ENCODE assay signal across 18 mouse cellular contexts in genomic region chr8:8829230-8829629, GRCm38 (mm10).
DNase-seq lines count a peak whose midpoint lies in the region; ATAC-seq and TF ChIP-seq lines count a peak whose summit lies in the region.
"Had no signal": no experiment of that assay in that cellular context is flagged by ENCODE, and none has a peak within 500 bp of the region (broad histone marks: within the 10 kb centered on the region; RNA-seq: fewer than 3 reads in every experiment).

No protein-coding gene starts in this region.

- peak overlapping the region; percentile 88 for H3K27ac ChIP-seq in lung, embryonic 14.5 days (ENCODE audit: low read depth)
- 0 out of 2 replicates have a peak overlapping the region, but pooled peaks have one; percentile 31 for H3K27ac ChIP-seq in embryonic facial prominence, embryonic 14.5 days (replicated peaks; ENCODE audit: low read depth, low read length)
- H3K27ac ChIP-seq in stomach, embryonic 16.5 days (ENCODE audit: low read length) = peak overlapping the region; percentile 64
- no peak overlapping the region for H3K27ac ChIP-seq in cerebellum, adult 2 months (ENCODE audit: insufficient read depth, low read length)
- H3K27ac ChIP-seq: heart, embryonic 13.5 days; hindbrain, embryonic 10.5 days had no signal

- TF ChIP-seq POLR2A in cerebellum, adult 2 months (IDR thresholded peaks at IDR 0.05; ENCODE audit: borderline replicate concordance, insufficient read depth, low read length) = no peak

- 30% methylated on average over 14 of the region's 14 CpGs for WGBS in lung, embryonic 14.5 days
- WGBS in embryonic facial prominence, embryonic 14.5 days = 34% methylated on average over 14 of the region's 14 CpGs
- 41% methylated on average over 14 of the region's 14 CpGs for WGBS in stomach, embryonic 16.5 days
- WGBS in cerebellum, adult 2 months = 65% methylated on average over 14 of the region's 14 CpGs

- H3K9me3 ChIP-seq in lung, embryonic 14.5 days (ENCODE audit: low read depth, low read length) = no peaks in the 10 kb centered on the region
- H3K9me3 ChIP-seq in embryonic facial prominence, embryonic 14.5 days (ENCODE audit: control insufficient read depth, low read length) = no peaks in the 10 kb centered on the region
- no peaks in the 10 kb centered on the region for H3K9me3 ChIP-seq in stomach, embryonic 16.5 days (replicated peaks; ENCODE audit: control insufficient read depth, low read length)
- H3K9me3 ChIP-seq: heart, embryonic 13.5 days; hindbrain, embryonic 10.5 days had no signal

- no peak overlapping the region for H3K4me3 ChIP-seq in lung, embryonic 14.5 days (ENCODE audit: low read depth, low read length)
- no peak overlapping the region for H3K4me3 ChIP-seq in embryonic facial prominence, embryonic 14.5 days (ENCODE audit: low read depth, low read length)
- H3K4me3 ChIP-seq in stomach, embryonic 16.5 days (replicated peaks; ENCODE audit: low read length) = no peak overlapping the region
- H3K4me3 ChIP-seq in cerebellum, adult 2 months (replicated peaks; ENCODE audit: insufficient read depth, low read depth, low read length) = no peak overlapping the region
- H3K4me3 ChIP-seq: heart, embryonic 13.5 days; hindbrain, embryonic 10.5 days; myocyte had no signal

- TF ChIP-seq CTCF in lung, embryonic 14.5 days (IDR thresholded peaks at IDR 0.05; ENCODE audit: low read depth) = peak; percentile 26
- no peak for TF ChIP-seq CTCF in cerebellum, adult 2 months (IDR thresholded peaks at IDR 0.05; ENCODE audit: borderline replicate concordance, insufficient read depth, low read depth, low read length)

- DNase-seq in frontal cortex, postnatal 10 days (ENCODE audit: low spot score in 2 of 2) = no peak
- DNase-seq in lung, embryonic 14.5 days = peak; percentile 95
- DNase-seq in lung, adult 18-20 months = no peak
- DNase-seq in embryonic facial prominence, embryonic 14.5 days (ENCODE audit: low spot score) = peak; percentile 77
- DNase-seq in cerebellum, adult 2 months = no peak
- DNase-seq: adrenal gland, adult 8-10 months; B cell, adult 2 months; cerebellum, postnatal 14 days; kidney, adult 2 months; layer of hippocampus, postnatal 36 days; left cerebral cortex, postnatal 4 days; right cerebral cortex, postnatal 14 days had no signal

- ATAC-seq in frontal cortex, adult (ENCODE audit: low TSS enrichment) = peak; percentile 27; the same call in 1 of the 2 replicates
- peak; percentile 92 for ATAC-seq in lung, embryonic 14.5 days (ENCODE audit: insufficient read depth)
- ATAC-seq in embryonic facial prominence, embryonic 14.5 days (ENCODE audit: low read depth) = no peak
- peak; percentile 78; the same call in 1 of the 2 replicates for ATAC-seq in stomach, embryonic 16.5 days (ENCODE audit: insufficient read depth, low FRiP score)

- H3K9ac ChIP-seq in lung, embryonic 14.5 days = no peak overlapping the region
- no peak overlapping the region for H3K9ac ChIP-seq in embryonic facial prominence, embryonic 14.5 days (ENCODE audit: low read depth, low read length)
- H3K9ac ChIP-seq in stomach, embryonic 16.5 days (ENCODE audit: low read length) = no peak overlapping the region
- H3K9ac ChIP-seq: heart, embryonic 13.5 days had no signal

- H3K4me1 ChIP-seq in lung, embryonic 14.5 days (ENCODE audit: insufficient read depth) = peaks cover 12% of the 10 kb centered on the region
- H3K4me1 ChIP-seq in embryonic facial prominence, embryonic 14.5 days (ENCODE audit: control insufficient read depth, insufficient read depth, low read length) = 0 out of 2 replicates have a peak, but pooled peaks cover 7% of the 10 kb centered on the region
- peaks cover 20% of the 10 kb centered on the region for H3K4me1 ChIP-seq in stomach, embryonic 16.5 days (ENCODE audit: control insufficient read depth, insufficient read depth, low read length)
- no peaks in the 10 kb centered on the region for H3K4me1 ChIP-seq in cerebellum, adult 2 months (ENCODE audit: control insufficient read depth, insufficient read depth, low read length)
- H3K4me1 ChIP-seq: heart, embryonic 13.5 days had no signal

- H3K36me3 ChIP-seq in lung, embryonic 14.5 days (ENCODE audit: insufficient read depth) = no peaks in the 10 kb centered on the region
- no peaks in the 10 kb centered on the region for H3K36me3 ChIP-seq in embryonic facial prominence, embryonic 14.5 days (ENCODE audit: control insufficient read depth, insufficient read depth, low read length)
- no peaks in the 10 kb centered on the region for H3K36me3 ChIP-seq in stomach, embryonic 16.5 days (ENCODE audit: control insufficient read depth, insufficient read depth, low read length)
- H3K36me3 ChIP-seq: heart, embryonic 13.5 days; hindbrain, embryonic 10.5 days had no signal

- no peak overlapping the region for H3K4me2 ChIP-seq in lung, embryonic 14.5 days
- H3K4me2 ChIP-seq in embryonic facial prominence, embryonic 14.5 days (ENCODE audit: low read depth, low read length) = peak overlapping the region; percentile 8; the same call in 1 of the 2 replicates
- 0 out of 2 replicates have a peak overlapping the region, but pooled peaks have one; percentile 13 for H3K4me2 ChIP-seq in stomach, embryonic 16.5 days (ENCODE audit: low read depth, low read length)
- H3K4me2 ChIP-seq: heart, embryonic 13.5 days; midbrain, embryonic 11.5 days had no signal

- no peaks in the 10 kb centered on the region for H3K27me3 ChIP-seq in lung, embryonic 14.5 days (ENCODE audit: insufficient read depth, low read length)
- no peaks in the 10 kb centered on the region for H3K27me3 ChIP-seq in embryonic facial prominence, embryonic 14.5 days (replicated peaks; ENCODE audit: control insufficient read depth, insufficient read depth, low read length)
- H3K27me3 ChIP-seq in stomach, embryonic 16.5 days (ENCODE audit: control insufficient read depth, insufficient read depth, low read length) = no peaks in the 10 kb centered on the region
- no peaks in the 10 kb centered on the region for H3K27me3 ChIP-seq in cerebellum, adult 2 months (ENCODE audit: control insufficient read depth, insufficient read depth, low read length)
- H3K27me3 ChIP-seq: heart, embryonic 13.5 days had no signal

Comparison
In these comparisons a context has a peak if more than half of its experiments do, and no peak if none do; other contexts are left out.
1. DNase-seq: peak in lung, embryonic 14.5 days (single experiment) and embryonic facial prominence, embryonic 14.5 days (single experiment); none in frontal cortex, postnatal 10 days (0 of 2), lung, adult 18-20 months (0 of 2) and cerebellum, adult 2 months (0 of 2).